Mouse (Mus musculus) kidney, postnatal 4 days (tissue): ENCODE results near the gene Anln.
A peak's percentile ranks its signal among the peaks of the same experiment; 100 is the strongest.
"Not testable (repeated sequence)": the region's sequence is repeated elsewhere in the genome, so short reads cannot be mapped to it uniquely, and the experiment has no call there.

ENCODE experiments used
- DNase-seq, 2 experiments: peaks; one replicate each; pipeline ENCODE4 v3.0.0; 2021; ENCODE audit warnings: mixed read lengths in 2 of 2

Anln gene

DNA sequence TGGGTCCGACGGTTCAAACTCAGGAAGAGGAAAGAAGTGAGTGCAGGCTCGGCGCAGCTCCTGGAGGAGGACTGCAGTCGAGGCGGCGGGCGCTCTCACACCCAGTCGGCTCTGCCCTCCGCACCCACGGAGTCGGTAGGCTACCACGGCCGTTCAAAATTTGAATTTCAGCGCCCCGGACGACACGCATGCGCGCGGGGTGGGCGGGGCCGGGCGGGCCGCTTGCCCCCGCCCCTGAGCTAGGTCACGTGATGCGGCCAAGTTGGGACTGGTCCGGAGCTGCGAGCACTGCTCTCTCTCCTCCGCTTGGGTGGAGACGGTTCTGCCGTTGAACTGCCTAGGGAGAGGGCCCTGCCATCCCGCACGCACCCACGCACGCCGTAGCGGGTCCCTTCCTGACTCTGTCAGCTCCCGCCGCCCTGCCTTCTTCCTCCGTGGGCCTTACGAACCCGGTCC lies at the start of gene Anln:
Gene Anln (minus strand): TSS at position 168 of the 456 bp plus-strand sequence.
- DNase-seq: peak; percentile 98

DNA sequence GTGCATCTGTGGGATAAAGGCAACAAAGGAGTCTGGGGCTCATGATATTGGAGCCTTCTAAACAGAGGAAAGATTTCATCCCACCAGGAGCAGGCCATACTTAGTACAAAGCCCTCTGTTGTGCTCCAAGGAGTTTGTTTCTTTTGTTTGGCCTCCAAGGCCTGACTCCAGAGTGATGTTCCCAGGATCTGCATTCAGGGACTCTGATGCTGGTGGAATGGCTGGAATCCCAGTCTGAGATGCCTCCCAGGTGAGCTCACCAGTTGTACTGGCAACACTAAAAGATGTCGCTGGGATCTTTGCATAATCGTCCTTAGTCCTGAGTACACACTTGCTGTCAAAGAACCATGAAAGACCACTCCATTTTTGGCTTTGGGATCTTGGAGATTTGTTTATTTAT lies 45.1 kb upstream of the Anln start:
- DNase-seq: no peak

DNA sequence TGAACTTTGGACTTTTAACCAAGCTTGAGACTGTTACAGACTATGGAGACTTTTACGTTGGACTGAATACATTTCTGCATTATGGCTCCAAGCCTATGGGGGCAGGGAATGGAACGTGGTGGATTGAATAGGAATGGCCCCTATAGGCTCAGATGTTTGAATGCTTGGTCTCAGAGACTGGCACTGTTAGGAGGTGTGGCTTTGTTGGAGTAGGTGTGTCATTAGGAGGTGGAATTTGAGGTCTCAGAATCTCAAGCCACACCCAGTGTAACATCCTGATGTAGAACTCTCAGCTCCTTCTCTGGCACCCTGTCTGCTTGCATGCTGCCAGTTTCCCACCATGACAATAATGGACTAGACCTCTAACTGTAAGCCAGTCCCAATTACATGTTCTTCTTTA lies 44.2 kb upstream of the Anln start:
- no peak for DNase-seq

GRCm38 (mm10) chr9:22430315-22430840 lies 41.4 kb upstream of the Anln start:
- peak; percentile 40 to 56 for DNase-seq

- DNase-seq: peak; percentile 45 to 58
Observed at GRCm38 (mm10) chr9:22429533-22430241, 40.7 kb upstream of the Anln start.

DNA sequence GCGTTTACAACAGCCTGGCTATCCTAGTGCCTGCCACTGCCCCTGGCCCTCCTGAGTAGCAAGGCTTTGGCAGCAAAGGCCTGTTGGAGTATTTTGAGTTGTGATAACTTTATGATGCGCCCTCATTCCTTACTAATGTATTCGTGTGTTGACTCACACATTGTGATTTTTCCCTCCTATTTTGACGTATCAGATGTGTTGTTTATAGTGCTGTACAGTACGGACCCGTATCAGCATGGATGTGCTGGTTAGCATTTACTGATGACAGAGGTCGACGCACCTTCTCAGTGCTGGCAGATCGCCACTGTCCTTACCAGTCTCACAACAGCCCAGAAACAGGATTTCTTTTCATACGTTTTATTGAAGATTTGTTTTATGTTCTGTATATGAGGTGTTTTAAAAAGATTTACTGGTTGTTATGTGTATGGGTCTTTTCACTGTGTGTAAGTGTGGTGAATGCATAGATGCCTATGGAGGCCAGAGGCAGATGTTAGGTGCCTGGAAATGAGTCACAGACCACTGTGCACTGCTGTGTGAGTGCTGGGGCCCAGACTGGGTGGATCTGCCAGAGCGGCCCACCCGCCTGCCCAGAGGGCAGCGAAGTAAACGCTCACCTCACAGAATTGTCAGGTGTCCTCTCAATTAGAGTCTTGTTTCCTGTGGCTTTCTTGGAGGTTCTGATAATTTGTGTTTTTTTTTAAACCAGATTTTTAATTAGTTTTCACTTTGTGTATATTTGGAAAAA lies 39.9 kb upstream of the Anln start:
- DNase-seq: no peak

DNA sequence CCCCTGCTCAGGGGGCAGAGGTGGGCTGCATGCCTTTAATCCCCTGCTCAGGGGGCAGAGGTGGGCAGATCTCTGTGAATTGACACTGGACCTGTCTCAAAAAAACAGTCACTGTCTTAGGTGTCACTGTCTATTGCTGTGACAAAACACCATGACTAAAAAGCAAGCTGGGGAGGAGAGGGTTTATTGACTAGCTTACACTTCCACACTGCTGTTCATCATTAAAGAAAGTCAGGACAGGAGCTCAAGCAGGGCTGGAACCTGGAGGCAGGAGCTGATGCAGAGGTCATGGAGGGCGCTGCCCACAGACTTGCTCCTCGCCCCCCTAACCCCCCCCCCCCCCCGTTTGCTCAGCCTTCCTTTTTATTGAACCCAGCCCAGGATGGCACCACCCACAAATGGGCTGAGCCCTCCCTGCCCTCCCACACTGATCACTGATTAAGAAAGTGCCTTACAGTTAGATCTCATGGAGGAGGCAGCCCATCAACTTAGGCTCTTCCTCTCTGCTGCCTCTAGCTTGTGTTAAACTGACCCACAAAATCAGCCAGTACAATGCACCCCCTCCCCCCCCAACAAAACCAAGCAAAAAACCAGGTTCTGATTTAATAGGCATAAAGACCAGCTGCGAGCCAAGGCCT lies 39.2 kb upstream of the Anln start:
- no peak for DNase-seq

DNA sequence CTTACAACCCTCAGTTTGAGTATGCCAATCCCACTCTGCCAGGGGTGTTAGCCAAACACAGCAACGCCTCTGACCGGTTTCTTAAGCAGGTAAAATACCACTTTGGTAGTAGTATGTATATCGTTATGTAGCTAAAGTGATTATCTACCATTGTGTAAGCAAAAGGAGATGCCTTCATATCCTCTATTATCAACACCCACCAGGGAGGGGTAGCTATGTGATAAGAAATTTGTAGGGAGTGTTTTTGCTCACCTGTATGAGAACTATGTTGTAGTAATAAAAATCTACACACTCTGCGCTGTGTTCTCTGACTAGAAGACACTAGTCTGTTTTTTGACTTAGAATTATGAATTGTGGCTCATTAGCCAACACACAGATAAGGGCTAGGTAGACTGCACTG lies 35.7 kb upstream of the Anln start:
- no peak for DNase-seq

DNA sequence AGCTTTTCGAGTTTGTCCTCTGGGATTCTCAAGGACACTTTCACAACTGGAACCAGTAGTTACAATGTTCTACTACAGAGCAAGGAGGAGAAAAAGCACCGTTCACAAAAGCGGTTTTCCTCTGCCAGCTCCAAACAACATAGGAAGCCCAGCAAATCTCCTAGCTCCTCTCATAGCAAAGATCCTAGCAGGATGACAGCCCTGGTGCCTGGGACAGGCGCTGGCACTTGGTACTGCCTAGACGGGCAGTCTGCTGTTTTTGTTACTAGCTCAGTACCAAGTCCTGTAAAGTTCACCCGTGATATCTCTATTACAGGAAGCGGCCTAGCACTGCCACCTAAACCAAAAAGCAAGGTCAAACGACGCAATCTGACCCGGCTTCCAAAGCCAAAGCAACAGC lies 35.2 kb upstream of the Anln start:
- no peak for DNase-seq

GRCm38 (mm10) chr9:22423507-22423906 lies 34.5 kb upstream of the Anln start:
- no peak for DNase-seq

DNA sequence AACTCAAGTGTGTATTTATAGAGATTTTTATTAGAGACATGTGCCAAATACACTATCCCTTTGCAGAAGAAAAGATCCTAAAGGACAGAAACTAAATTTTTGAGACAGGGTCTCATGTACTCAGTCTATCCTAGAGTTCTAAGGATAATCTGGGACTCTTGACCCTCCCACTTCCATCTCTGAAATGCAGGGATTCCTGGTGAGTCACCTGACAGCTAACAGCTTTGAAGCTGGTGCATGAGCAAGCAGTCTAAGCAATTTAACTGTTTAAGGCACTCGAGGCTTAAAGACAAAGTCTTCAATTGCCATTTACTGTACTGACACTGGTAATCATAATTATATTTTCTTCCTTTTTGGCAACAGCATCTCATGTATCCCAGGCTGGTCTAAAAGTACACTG lies 33.6 kb upstream of the Anln start:
- DNase-seq: no peak

GRCm38 (mm10) chr9:22420491-22420890 lies 31.5 kb upstream of the Anln start:
- no peak for DNase-seq

- DNase-seq: no peak
Observed at GRCm38 (mm10) chr9:22419877-22420276, 30.9 kb upstream of the Anln start.

- no peak for DNase-seq
Observed at GRCm38 (mm10) chr9:22417547-22417946, 28.6 kb upstream of the Anln start.

- no peak for DNase-seq
Observed at GRCm38 (mm10) chr9:22416187-22416586, 27.2 kb upstream of the Anln start.

GRCm38 (mm10) chr9:22411002-22411857 lies 22.2 kb upstream of the Anln start, which contains the start of gene 9530077C05Rik:
9530077C05Rik (plus strand) TSS chr9:22411513.
- DNase-seq: peak; percentile 97

- DNase-seq: no peak
Observed at GRCm38 (mm10) chr9:22409501-22409900, 20.5 kb upstream of the Anln start.

GRCm38 (mm10) chr9:22408344-22408743 lies 19.4 kb upstream of the Anln start:
- not testable (repeated sequence) for DNase-seq

DNA sequence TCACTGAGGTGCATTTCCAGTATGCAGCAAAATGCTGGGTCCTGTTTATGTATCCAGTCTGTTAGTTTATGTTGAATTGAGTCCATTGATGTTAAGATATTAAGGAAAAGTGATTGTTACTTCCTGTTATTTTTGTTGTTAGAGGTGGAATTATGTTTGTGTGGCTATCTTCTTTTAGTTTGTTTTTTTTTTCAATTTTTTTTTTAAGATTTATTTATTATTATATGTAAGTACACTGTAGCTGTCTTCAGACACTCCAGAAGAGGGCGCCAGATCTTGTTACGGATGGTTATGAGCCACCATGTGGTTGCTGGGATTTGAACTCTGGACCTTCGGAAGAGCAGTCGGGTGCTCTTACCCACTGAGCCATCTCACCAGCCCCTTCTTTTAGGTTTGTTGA lies 18.6 kb upstream of the Anln start:
- DNase-seq: not testable (repeated sequence)

- no peak for DNase-seq
Observed at GRCm38 (mm10) chr9:22405414-22405813, 16.4 kb upstream of the Anln start.

GRCm38 (mm10) chr9:22403501-22403900 lies 14.5 kb upstream of the Anln start:
- DNase-seq: not testable (repeated sequence)

DNA sequence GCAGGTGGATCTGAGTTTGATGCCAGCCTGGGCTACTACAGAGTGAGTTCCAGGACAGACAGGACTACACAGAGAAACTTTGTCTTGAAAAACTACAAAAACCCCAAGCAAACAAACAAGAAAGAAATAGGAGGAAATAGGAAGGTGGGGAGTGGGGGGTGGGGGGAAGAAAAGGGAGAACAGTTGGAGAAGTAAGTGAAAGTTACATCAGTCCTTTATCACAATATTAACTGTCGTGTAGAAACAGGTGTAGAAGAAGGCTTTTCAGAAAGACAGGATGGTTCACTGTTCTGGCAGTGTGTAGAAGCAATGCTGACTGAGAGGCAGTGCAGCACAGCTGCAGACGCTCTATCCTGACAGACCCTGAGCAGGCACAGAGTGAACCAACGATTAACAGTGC lies 14.0 kb upstream of the Anln start:
- DNase-seq: peak in 1 of 2 experiments; percentile 19
